Mouse (Mus musculus) telencephalon, adult 2 months (tissue): ENCODE results near the gene Pkd2l1.
"Not testable (repeated sequence)": the region's sequence is repeated elsewhere in the genome, so short reads cannot be mapped to it uniquely, and the experiment has no call there.

ENCODE experiments used
- DNase-seq: peaks from one replicate; pipeline ENCODE4 v3.0.0-alpha.2; 2011; ENCODE audit warnings: low read depth, low spot score

Gene Pkd2l1

DNA sequence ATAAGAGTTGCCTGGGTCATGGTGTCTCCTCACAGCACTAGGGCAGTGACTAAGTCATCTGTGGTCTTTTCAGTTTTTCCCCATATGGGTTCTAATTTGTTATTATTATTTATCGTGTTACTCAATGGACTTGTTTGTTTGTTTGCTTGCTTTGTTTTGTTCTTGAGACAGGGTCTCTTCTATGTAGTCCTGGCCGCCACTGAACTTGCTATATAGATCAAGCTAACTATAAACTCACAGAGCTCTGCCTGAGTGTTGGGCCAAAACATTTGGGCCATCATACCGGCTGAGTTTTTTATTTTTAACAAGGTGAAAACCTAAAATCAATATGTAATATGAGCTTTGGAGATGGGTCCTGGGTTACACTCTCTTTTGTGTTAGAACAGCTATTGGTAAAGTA, 32.9 kb downstream of the Pkd2l1 start:
- DNase-seq: no peak

DNA sequence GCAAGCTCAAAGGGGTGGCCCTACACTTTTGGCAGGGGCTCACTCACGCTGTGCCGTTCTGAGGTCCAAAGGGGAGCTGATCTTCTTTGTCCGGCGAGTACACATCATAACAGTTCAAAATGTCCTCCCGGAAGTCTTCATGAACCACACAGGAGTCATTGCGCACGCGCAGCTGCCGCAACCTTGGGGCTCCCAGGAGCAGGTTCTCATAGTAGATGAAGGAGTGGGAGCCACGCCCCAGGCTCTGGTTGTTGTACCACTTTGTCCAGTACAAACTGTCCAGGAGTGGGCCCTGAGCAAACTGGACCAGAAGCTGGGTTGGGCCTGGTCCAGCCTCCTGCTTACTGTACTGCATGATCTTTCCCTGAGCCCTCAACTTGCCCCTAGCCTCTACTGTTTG, 35.2 kb downstream of the Pkd2l1 start:
- DNase-seq: no peak

DNA sequence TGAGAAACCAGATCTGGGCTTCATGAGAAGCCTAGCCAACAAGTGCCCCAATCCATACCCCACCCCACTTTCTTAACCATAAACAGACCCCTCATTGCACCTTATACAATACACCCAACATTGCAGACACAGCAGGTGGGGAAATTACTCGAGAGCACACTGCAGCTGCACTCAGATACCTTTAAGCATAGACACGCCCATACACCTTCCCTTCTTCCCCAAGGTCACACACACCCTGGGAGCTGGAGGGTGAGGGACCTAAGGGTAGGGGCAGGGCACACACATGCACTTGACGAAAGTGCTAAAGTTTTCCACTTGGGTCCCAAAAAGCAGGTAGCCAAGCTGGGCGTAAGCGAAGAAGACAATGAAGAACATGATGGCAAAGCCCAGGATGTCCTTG, 38.5 kb downstream of the Pkd2l1 start:
- no peak for DNase-seq

DNA sequence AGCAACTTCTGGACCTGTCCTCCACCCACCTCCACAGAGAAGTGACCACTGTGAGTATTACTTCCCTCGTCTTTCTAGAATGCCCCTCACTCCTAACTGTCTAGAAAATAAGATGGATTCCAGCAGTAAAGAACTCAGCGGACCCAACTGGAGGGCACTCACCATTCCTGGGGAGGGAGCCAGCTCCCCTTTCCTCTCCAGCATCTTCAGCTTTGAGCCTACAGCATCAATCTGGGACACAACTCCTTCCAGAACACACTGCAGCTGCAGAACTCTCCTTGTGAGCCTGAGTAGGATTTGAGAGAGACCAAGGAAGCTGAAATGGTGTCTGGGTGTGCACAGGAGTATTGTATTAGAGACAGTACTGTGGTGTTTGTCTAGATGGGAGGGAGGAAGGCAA, 43.3 kb downstream of the Pkd2l1 start:
- DNase-seq: no peak

DNA sequence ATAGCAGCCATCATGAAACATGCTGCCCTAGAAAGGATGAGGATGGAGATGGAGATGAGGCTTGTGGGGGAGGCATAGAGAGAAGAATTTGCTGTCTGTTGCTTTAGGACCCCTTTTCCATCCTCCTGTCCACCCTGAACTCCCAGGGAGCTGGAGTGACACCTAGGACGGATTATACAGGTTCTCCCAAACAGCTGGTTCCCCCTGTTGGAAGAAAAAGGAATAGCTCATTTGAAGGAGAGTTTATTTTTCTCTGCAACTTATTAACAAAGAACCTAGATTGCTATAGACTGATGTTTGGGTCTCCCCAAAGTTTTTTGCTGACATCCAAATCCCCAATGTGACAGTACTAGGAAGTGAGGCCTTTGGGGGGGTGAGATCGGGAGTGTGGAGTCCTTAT, 43.9 kb downstream of the Pkd2l1 start:
- DNase-seq: no peak

DNA sequence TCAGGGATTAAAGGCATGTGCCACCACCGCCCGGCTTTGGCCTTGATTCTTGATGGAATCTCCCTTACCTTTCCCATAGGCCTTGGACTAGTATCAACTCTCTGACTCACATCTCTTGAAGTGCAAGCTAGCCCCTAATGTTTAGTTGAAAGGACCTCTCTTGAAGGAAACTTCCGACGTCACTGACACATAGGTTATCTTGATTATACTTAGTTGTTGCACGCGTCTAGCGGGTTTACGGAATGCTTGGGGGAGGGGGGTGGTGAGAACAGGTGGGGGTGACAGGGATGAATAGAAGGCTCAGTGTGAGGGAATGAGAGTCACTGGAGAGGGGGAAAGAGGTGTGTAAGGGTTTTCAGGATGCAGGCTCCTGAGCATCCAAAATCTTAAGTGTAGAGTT, 45.3 kb downstream of the Pkd2l1 start:
- DNase-seq: no peak

DNA sequence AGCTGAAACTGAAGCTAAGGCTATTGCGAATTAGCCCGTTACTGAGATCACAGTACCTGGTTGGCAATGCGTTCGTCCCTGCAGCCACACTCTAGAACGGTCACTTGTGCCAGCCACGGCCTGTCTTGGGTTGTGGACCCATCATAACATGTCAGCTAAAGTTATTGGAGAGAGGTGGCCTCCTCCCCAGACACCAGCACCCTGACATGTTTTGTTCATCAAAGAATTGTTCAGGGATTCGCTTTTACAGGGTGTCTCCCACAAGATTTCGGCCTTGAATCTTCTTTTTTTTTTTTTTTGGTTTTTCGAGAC, 45.7 kb downstream of the Pkd2l1 start:
- DNase-seq: no peak

DNA sequence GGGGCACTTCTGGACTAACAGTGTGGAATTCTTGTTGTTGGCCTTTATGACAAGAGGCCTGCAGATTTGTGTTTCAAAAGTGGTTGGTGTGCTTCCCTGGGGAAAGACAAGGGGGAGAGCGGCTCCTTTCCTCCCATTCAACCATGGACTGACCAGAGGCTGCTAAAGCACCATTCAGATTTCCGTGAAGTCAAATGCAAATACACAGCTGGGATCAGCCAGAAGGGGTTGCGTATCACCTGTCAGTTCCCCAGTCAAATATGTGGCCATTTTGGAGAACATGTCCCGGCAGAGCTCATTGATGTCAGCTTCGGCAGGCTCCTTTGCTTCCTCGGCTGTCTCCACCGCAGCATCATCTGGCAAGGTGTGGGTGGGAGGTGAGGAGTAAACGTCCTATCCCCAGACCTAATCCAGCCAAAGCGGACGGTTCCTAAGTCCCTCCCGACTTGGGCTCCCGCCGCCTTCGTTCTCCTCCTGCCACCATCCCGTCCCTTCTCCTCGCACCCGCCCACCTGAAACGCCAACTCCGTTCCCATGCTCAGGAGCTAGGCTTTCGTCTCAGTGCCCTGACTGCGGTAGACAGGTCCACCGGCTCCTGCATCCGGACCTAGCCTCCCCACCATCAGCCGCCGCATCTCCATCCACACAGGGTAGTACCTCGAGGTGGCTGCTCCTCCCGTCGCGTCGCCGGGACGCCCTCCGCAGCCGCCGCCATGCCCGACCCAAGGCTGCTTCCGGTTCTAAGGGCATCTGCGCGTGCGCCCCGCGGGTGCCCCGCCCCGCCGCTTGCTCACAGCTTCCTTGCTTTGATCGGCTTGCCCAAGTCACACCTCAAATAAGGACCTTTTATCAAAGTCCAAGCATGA, 46.3 kb downstream of the Pkd2l1 start, which contains the start of gene Bloc1s2:
Gene Bloc1s2, minus strand, starts transcription at position 745 of the 866 bp plus-strand sequence.
- peak; percentile 74 for DNase-seq

DNA sequence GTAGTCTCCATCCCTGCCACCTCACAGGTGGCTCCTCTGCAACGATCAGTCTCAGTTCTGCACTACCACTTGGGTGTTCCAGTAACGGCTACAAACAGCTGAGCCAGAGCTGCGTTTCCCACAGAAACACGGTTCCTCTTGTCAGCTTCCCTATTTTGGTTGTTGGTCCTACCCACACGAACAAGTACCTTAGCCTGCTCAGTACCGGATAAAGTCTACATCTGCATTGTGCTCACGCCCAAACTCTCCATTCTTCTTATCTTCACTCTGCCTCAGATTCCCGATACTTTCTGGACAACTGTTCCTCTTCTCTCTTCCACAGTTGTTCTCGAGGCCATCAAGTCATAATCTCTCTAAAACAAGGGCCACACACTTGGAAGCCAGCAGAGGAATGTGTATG, 47.9 kb downstream of the Pkd2l1 start:
- DNase-seq: no peak

DNA sequence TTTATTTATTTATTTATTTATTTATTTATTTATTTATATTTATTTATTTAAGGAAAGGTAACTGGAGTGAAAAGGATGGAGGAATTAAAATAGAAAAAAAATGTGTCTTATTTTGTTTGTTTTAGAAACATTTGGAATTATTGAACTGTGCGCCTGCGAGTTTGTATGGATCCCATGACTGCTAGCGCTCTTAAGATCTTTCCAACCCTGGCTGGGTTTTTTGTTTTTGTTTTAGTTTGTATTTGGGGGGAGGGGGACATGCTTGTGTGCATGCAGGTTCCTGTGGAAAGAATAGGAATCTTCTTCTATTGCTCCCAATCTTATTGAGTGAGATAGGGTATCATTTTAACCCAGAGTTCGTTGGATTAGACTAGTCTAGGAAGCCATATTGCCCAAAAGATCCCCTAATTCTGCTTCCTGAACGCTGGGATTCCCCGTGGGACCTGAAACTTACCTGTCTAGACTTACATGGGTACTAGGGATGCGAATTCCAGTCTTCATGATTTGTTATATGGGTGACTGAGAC, 56.2 kb downstream of the Pkd2l1 start:
- DNase-seq: no peak

DNA sequence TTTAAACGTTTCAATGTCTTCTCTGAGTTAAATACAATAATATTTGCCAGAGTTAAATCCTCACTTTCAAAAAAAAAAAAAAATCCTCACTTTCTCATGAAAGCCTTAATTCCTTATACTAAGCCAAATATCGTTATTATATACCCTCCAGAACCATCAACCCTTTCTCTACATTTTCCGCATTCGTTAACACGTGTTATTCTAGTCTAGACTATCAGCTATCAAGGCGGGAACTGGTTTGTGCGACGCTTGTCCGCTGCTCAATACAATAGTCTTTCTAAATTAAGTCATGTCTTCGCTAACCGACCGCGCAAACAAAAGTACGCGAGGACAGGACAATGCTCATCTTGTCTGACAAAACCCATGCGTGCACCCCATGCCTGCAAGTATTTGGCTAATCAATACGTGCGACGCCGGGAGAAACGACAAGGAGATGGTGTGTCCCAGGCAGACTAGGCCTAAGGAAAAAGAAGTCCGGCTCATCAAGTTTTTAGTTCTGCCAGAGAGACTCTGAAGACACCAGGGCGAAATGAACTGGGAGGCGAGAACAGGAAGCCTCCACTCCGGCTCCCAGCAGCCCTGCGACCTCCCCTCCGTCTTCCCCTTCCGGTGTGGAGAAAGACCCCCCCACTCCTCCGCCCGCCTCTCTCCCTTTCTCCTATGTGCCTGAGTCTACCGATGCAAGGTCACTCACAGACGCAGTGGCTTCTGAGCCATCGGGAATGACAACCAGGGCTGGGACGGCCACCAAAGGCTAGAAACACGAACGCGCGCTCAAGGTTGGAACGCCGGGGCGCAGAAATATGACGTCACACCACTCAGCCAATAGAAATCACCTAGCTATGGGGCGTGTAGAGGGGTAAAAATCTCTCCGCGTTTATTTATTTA, 56.9 kb downstream of the Pkd2l1 start, which contains the start of gene Cwf19l1:
Gene Cwf19l1, minus strand, starts transcription at position 805 of the 888 bp plus-strand sequence.
- peak; percentile 91 for DNase-seq

DNA sequence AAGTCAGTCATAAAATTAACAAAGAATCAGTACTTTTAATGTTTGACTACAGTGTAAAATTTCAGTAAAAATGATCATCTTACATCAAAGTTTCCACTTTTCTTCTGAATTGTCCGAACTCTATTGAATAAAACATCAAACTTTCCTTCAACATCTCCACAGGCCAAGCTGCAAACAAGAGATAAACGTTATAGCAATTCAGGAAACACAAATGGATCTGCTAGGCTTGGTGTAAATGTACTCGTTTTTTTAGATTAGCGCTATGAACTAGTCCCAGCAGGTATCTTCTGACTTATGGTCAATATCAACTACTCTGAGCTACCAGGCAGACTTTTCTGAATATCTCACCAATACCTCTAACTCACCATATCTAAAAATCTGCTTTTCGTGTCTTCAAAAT, 59.3 kb downstream of the Pkd2l1 start:
- DNase-seq: no peak

DNA sequence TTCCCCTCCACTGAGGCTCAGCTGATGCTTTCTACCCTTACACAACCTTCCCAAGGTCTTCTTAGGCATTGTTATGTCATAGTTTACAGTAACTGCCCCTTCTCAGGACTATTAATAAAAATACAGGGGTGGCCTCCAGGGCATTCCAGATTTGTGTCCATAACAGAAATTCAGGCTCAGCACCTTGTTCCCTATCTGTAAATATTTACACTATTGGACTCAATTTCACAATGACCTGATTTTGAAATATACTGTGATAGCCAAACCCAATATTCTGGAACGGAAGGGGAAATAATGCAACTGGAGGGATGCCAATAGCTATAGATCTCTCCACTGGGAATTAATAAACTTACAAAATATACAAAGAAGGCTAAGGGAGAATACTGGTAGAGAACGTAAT, 63.7 kb downstream of the Pkd2l1 start:
- DNase-seq: no peak

DNA sequence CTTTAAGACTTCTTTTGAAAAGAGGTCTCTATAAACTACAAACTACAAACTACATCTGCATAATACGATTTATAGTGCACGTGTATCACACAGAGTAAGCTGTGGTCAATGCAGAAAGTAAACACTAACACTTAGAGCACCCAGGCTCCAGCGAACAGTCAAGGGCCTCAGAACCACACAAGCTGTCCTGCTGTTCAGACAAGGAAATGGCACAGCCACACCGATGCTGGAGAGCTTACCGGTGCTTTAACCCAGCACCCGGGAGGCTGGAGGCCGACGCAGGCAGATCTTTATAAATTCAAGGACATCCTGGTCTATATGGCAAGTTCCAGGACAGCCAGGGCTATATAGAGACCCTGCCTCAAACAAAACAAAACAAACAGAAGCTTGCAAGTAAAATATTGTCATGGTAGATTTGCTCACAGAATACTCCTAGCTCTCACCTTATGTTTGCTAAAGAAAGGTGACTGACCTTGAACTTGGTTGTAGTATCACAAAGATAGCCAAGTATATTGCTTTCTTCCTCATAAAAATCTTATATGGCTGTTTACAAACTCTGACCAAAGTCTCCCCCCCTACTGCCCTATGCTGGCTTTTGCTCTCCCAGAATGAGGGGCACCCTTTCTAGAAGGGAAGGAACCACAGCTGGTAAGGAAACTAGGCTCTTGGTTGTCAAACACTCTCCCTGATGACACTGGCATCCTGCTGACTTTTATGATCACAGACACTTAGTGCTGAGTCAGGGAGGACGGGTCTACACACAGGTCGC, 64.3 kb downstream of the Pkd2l1 start:
- no peak for DNase-seq

DNA sequence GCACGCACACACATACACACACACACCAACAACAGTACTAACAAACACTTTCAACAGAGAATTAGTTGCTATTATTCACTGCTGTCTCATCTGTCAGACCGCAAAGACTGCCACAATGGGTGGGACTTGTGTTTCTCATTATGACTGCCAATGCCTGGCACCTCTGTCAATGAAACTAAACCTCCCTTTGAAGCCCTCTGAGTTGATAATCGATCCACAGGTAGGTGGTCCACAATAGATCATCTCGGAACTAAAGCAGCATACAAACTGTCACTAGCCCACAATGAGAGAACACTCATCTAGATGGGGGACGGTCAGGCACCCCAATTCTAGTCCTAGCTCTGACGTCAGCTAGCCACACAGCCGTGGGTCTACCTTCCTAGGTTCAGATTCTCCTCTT, 71.1 kb downstream of the Pkd2l1 start:
- no peak for DNase-seq

DNA sequence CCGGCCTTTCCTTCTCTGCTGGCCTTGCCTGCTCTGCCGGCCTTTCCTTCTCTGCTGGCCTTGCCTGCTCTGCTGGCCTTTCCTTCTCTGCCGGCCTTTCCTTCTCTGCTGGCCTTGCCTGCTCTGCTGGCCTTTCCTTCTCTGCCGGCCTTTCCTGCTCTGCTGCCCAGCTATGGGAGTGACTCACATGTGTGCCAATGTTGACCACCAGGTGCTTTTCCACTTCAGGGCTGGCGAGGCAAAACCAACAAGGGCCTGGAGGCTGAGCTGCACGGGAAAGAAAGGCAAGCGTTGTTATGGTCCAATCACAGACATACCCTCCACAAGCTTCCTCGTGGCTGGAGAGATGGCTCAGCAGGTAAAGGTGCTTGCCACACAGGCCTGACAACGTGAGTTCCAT, 71.6 kb downstream of the Pkd2l1 start:
- not testable (repeated sequence) for DNase-seq

DNA sequence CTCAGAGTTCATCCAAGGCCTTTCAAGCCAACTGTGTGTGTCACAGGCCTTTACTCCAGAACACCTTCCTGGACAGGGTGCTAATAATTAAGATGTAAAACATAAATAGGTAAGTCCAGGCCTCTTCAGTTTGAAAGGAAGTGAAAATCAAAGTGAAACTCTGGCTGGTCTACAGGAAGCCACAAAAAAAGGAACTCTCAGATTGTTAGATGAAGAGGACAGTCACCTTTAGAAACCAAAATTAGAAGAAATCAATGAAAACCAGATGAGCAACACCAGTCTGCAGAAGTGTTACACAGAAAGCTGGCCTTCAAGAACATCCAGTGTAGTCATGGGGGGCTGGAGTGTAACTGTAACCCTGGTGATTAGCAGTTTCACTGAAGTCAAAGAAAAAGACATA, 74.4 kb downstream of the Pkd2l1 start:
- DNase-seq: no peak

DNA sequence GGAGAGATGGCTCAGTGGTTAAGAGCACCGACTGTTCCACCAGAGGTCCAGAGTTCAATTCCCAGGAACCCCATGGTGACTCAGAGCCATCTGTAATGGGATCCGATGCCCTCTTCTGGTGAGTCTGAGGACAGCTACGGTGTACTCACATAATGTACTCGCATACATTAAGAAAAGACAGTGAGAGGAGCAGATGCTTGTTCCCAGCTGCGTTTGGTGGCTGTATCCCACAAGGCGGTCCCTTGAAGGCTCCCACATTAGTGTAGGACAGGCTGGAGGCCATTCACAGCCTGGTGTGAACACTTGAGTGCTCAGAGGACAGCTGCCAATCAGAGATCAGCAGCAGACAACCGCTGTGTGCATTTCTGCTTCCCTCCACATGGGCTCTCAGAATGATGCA, 80.5 kb downstream of the Pkd2l1 start:
- no peak for DNase-seq

DNA sequence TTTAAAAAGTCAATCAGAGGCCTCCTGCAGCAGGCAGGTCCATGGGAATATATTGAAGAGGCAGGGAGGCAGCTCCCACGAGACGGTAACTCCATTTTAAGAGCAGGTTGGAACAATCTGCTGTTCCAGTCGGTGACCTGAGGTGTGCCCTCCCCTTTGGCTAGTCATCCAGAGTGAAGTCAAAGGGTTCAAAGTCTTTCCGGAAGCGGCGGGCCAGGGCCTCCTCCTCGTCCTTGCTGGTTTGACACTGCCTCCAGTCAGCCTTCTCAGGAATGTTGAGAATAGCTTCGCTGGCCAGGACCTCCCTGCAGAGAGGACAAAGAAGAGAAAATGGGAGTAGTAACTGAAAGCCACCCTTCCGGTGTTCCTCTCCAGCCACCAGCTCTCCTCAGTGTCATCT, 81.9 kb downstream of the Pkd2l1 start:
- no peak for DNase-seq

DNA sequence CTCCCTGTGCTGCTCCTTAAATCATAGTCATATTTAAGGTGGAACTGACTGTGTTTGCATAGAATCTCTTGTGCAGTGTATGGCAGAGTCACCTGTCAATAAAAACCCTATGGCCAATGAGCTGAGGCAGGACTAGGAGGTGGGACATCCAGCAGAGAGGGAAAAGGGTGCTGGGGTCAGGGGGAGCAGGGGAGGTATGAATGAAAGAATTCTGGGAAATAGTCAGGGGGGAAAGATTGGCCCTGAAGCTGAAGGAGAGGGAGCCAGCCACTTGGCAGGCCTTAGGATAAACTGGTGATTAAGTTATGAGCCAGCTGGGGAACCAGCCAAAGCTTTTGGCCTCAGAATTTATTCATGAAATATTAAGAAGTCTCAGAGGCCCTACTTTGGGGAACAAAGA, 83.2 kb downstream of the Pkd2l1 start:
- DNase-seq: no peak

DNA sequence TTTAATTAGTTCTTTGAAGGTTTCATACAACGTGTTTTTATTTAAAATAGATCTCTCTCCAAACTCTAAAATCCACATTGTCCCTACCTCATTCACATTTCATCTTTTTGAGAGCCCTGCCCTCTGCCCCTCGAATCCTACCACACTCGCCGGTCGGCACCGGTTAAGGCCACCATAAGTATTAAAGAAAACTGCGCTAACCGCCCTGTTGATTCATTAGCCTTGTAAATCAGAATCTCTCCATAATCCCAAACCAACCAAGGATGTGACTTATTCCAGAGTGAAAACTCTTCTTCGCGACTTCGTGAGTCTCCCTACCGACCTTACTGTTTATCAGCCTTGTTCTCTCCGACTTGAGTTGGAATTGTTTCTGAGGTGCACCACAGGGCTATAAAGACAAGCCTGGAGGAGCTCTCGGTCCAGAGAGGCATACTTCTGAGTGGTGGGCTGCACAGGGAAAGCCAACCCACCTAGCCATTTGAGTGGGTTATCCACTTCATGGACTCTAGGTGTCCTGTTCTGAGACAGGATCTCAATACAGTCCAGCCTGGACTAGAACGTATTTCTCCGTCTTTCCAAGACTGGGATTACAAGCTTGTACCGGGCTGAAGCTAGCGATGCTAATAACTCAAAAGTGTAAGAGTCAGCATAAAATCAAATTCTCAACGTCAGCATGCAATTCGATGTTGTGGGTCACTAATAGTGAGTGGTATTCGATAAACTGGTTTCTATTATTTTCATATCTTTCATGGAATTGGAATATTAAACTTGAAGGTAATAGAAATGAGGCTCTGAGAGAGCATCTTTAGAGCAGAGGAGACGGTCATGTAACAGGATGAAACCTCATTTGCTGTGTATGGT, 84.4 kb downstream of the Pkd2l1 start:
- no peak for DNase-seq
